Comparison of ENCODE assay signal across 23 mouse cellular contexts in genomic region chr15:44288704-44289103, GRCm38 (mm10).
DNase-seq lines count a peak whose midpoint lies in the region; ATAC-seq lines count a peak whose summit lies in the region.
"Had no signal": no experiment of that assay in that cellular context is flagged by ENCODE, and none has a peak within 500 bp of the region (broad histone marks: within the 10 kb centered on the region; RNA-seq: fewer than 3 reads in every experiment).

No protein-coding gene starts in this region.

- no peaks in the 10 kb centered on the region for H3K4me1 ChIP-seq in midbrain, embryonic 14.5 days (ENCODE audit: control insufficient read depth, insufficient read depth, low read length)
- H3K4me1 ChIP-seq in midbrain, embryonic 13.5 days (replicated peaks), result no peaks in the 10 kb centered on the region
- no peaks in the 10 kb centered on the region for H3K4me1 ChIP-seq in forebrain, embryonic 12.5 days
- H3K4me1 ChIP-seq: hindbrain, embryonic 10.5 days; kidney, embryonic 15.5 days; limb, embryonic 15.5 days; liver, embryonic 15.5 days; lung, embryonic 15.5 days; megakaryocyte, embryonic 14.5 days; stomach, embryonic 15.5 days had no signal

- no peak for ATAC-seq in cerebellum, adult (ENCODE audit: insufficient number of reproducible peaks, low FRiP score, low TSS enrichment)
- ATAC-seq in midbrain, embryonic 14.5 days (ENCODE audit: low FRiP score, low TSS enrichment), result no peak
- no peak for ATAC-seq in midbrain, embryonic 13.5 days
- peak; percentile 20; the same call in 1 of the 2 replicates for ATAC-seq in forebrain, embryonic 12.5 days (ENCODE audit: low FRiP score)
- ATAC-seq: intestine, postnatal 0 days; midbrain, embryonic 16.5 days had no signal

- WGBS in midbrain, embryonic 14.5 days, result 72% methylated on average over 4 of the region's 4 CpGs
- 70% methylated on average over 4 of the region's 4 CpGs for WGBS in midbrain, embryonic 13.5 days
- 57% methylated on average over 4 of the region's 4 CpGs for WGBS in forebrain, embryonic 12.5 days

- H3K36me3 ChIP-seq in midbrain, embryonic 14.5 days (ENCODE audit: control insufficient read depth, insufficient read depth, low read length), result no peaks in the 10 kb centered on the region
- H3K36me3 ChIP-seq in midbrain, embryonic 13.5 days, result no peaks in the 10 kb centered on the region
- H3K36me3 ChIP-seq in forebrain, embryonic 12.5 days (replicated peaks), result no peaks in the 10 kb centered on the region
- H3K36me3 ChIP-seq: hindbrain, embryonic 10.5 days; kidney, embryonic 15.5 days; limb, embryonic 15.5 days; liver, embryonic 15.5 days; lung, embryonic 15.5 days; stomach, embryonic 15.5 days had no signal

- H3K4me3 ChIP-seq in midbrain, embryonic 14.5 days (replicated peaks; ENCODE audit: low read depth, low read length), result no peak overlapping the region
- no peak overlapping the region for H3K4me3 ChIP-seq in midbrain, embryonic 13.5 days (replicated peaks)
- no peak overlapping the region for H3K4me3 ChIP-seq in forebrain, embryonic 12.5 days (replicated peaks)
- H3K4me3 ChIP-seq: gastrocnemius, adult 2 months; hindbrain, embryonic 10.5 days; kidney, embryonic 15.5 days; limb, embryonic 15.5 days; liver, embryonic 15.5 days; lung, embryonic 15.5 days; megakaryocyte, embryonic 14.5 days; stomach, embryonic 15.5 days had no signal

- H3K9ac ChIP-seq in midbrain, embryonic 14.5 days (replicated peaks; ENCODE audit: low read length), result no peak overlapping the region
- no peak overlapping the region for H3K9ac ChIP-seq in midbrain, embryonic 13.5 days (replicated peaks)
- no peak overlapping the region for H3K9ac ChIP-seq in forebrain, embryonic 12.5 days
- H3K9ac ChIP-seq: kidney, embryonic 15.5 days; limb, embryonic 15.5 days; liver, embryonic 15.5 days; lung, embryonic 15.5 days; stomach, embryonic 15.5 days had no signal

- DNase-seq in cerebellum, adult 11 months, result peak; percentile 8
- DNase-seq in midbrain, embryonic 14.5 days, result peak; percentile 8
- DNase-seq in retina, embryonic 14.5 days (ENCODE audit: low spot score), result peak; percentile 54
- DNase-seq in heart, adult 8-10 months (ENCODE audit: low spot score), result no peak
- DNase-seq in embryo, embryonic 10 days (ENCODE audit: low spot score), result no peak
- DNase-seq: adrenal gland, postnatal 14 days; gastrocnemius, adult 2 months; kidney, postnatal 36 days; lung, postnatal 36 days; thymus, adult 18-20 months; thymus, postnatal 36 days had no signal

- no peaks in the 10 kb centered on the region for H3K9me3 ChIP-seq in midbrain, embryonic 14.5 days (ENCODE audit: control insufficient read depth, low read length)
- no peaks in the 10 kb centered on the region for H3K9me3 ChIP-seq in midbrain, embryonic 13.5 days
- no peaks in the 10 kb centered on the region for H3K9me3 ChIP-seq in forebrain, embryonic 12.5 days
- H3K9me3 ChIP-seq: hindbrain, embryonic 10.5 days; kidney, embryonic 15.5 days; limb, embryonic 15.5 days; liver, embryonic 15.5 days; lung, embryonic 15.5 days; megakaryocyte, embryonic 14.5 days; stomach, embryonic 15.5 days had no signal

- H3K4me2 ChIP-seq in midbrain, embryonic 14.5 days (ENCODE audit: low read length), result no peak overlapping the region
- no peak overlapping the region for H3K4me2 ChIP-seq in midbrain, embryonic 13.5 days (replicated peaks)
- H3K4me2 ChIP-seq in forebrain, embryonic 12.5 days, result no peak overlapping the region
- H3K4me2 ChIP-seq: kidney, embryonic 15.5 days; limb, embryonic 15.5 days; liver, embryonic 15.5 days; lung, embryonic 15.5 days; stomach, embryonic 15.5 days had no signal

- no peak overlapping the region for H3K27ac ChIP-seq in midbrain, embryonic 14.5 days (replicated peaks; ENCODE audit: low read depth, low read length)
- no peak overlapping the region for H3K27ac ChIP-seq in midbrain, embryonic 13.5 days
- no peak overlapping the region for H3K27ac ChIP-seq in forebrain, embryonic 12.5 days
- H3K27ac ChIP-seq: gastrocnemius, adult 2 months; hindbrain, embryonic 10.5 days; kidney, embryonic 15.5 days; limb, embryonic 15.5 days; liver, embryonic 15.5 days; lung, embryonic 15.5 days; stomach, embryonic 15.5 days had no signal

- H3K27me3 ChIP-seq in midbrain, embryonic 14.5 days (ENCODE audit: control insufficient read depth, insufficient read depth, low read length), result no peaks in the 10 kb centered on the region
- no peaks in the 10 kb centered on the region for H3K27me3 ChIP-seq in midbrain, embryonic 13.5 days
- H3K27me3 ChIP-seq in forebrain, embryonic 12.5 days, result no peaks in the 10 kb centered on the region
- H3K27me3 ChIP-seq: kidney, embryonic 15.5 days; limb, embryonic 15.5 days; liver, embryonic 15.5 days; lung, embryonic 15.5 days; megakaryocyte, embryonic 14.5 days; stomach, embryonic 15.5 days had no signal

Comparison
In these comparisons a context has a peak if more than half of its experiments do, and no peak if none do; other contexts are left out.
1. DNase-seq: peak in cerebellum, adult 11 months (single experiment), midbrain, embryonic 14.5 days (single experiment) and retina, embryonic 14.5 days (single experiment); none in heart, adult 8-10 months (single experiment) and embryo, embryonic 10 days (single experiment).